ENCODE assay signal across 7 mouse cellular contexts in the genomic region with DNA sequence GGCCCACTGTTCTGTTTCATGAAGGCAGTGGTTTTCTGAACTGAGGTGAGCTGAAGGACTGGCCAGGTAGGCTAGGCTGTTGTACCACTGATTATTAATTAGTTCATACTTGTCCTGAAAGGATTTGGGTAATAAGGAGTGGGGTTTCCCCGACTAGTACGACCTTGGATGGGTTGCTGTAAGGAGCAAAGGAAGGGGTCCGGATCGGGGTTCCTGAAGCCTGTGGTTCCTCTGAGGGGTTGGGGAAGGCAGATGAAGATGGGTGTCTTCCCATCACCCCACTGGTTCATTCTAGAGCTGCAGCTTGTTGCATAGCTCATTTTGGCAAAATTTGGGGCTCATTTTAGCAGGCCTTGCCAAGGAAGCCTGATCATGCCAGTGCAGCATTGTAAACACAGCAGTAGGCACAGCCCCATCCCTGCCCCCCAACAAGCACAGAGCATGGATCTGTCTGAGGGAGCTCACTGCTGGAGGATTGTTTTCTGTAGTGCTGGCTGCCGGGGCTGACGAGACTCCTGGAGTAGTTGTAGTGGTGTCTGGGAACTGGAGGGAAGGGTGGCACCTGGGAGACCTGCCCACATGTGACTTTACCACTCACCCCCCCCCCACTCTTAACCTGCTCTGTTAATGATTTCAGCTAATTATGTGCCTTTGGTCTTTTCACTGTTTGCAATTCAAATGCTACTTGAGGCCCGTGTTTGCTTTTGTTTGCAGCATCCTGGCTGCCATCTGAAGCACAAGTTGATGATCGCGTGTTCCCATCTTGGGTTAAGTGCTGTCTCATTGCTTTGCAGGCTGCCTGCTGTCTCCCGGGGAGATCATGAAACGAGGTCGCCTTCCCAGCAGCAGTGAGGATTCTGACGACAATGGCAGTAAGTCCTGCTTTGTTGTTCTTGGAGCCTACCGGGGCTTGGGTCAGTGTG. TPM values are rescaled to one million over a fixed set of nuclear protein-coding genes. Genes with fewer than 3 reads are reported as not detected.
DNase-seq lines count a peak whose midpoint lies in the region; ATAC-seq and TF ChIP-seq lines count a peak whose summit lies in the region.

No protein-coding gene starts in this region.

- no peak for DNase-seq in embryonic facial prominence, embryonic 10.5 days (ENCODE audit: low spot score)
- peak; percentile 69 for DNase-seq in kidney, adult 9 months
- no peak for DNase-seq in liver, postnatal 0 days
- no peak for DNase-seq in lung, postnatal 4 days
- DNase-seq in c-Kit-positive CD71-positive TER-119-positive erythroid progenitor cells, embryonic 14.5 days (ENCODE audit: low spot score), result no peak
- DNase-seq in spleen, postnatal 10 days (ENCODE audit: low spot score in 2 of 2), result no peak

- H3K27me3 ChIP-seq in E14TG2a.4 (ENCODE audit: insufficient read depth, low read length), result no peaks in the 10 kb centered on the region
- no peaks in the 10 kb centered on the region for H3K27me3 ChIP-seq in embryonic facial prominence, embryonic 10.5 days (replicated peaks; ENCODE audit: low read depth, poor library complexity, severe bottlenecking)
- no peaks in the 10 kb centered on the region for H3K27me3 ChIP-seq in liver, postnatal 0 days (ENCODE audit: insufficient read depth, low read length)

- peaks cover 99% of the 10 kb centered on the region for H3K4me1 ChIP-seq in E14TG2a.4 (replicated peaks; ENCODE audit: low read depth, low read length)
- peaks cover 37% of the 10 kb centered on the region for H3K4me1 ChIP-seq in embryonic facial prominence, embryonic 10.5 days
- H3K4me1 ChIP-seq in liver, postnatal 0 days (ENCODE audit: insufficient read depth), result peaks cover 42% of the 10 kb centered on the region

- no peaks in the 10 kb centered on the region for H3K9me3 ChIP-seq in E14TG2a.4 (ENCODE audit: low read length)
- H3K9me3 ChIP-seq in embryonic facial prominence, embryonic 10.5 days, result no peaks in the 10 kb centered on the region
- H3K9me3 ChIP-seq in liver, postnatal 0 days (ENCODE audit: low read length), result no peaks in the 10 kb centered on the region

- no peak for ATAC-seq in liver, postnatal 0 days

- no peak for TF ChIP-seq CTCF in E14TG2a.4 (conservative IDR thresholded peaks at IDR 0.05; ENCODE audit: low read length)
- no peak for TF ChIP-seq CTCF in liver, postnatal 0 days (IDR thresholded peaks at IDR 0.05; ENCODE audit: low read depth)

- peaks cover 100% of the 10 kb centered on the region for H3K36me3 ChIP-seq in E14TG2a.4 (ENCODE audit: insufficient read depth, low read length)
- peaks cover 23% of the 10 kb centered on the region for H3K36me3 ChIP-seq in embryonic facial prominence, embryonic 10.5 days (replicated peaks)
- no peaks in the 10 kb centered on the region for H3K36me3 ChIP-seq in liver, postnatal 0 days (replicated peaks; ENCODE audit: insufficient read depth, low read length)

- H3K9ac ChIP-seq in liver, postnatal 0 days (replicated peaks), result no peak overlapping the region

- peak overlapping the region; percentile 36; the same call in 1 of the 2 replicates for H3K4me2 ChIP-seq in liver, postnatal 0 days (ENCODE audit: low read depth, low read length)

- H3K4me3 ChIP-seq in E14TG2a.4 (replicated peaks; ENCODE audit: low read length), result peak overlapping the region; percentile 53
- H3K4me3 ChIP-seq in embryonic facial prominence, embryonic 10.5 days, result no peak overlapping the region
- H3K4me3 ChIP-seq in liver, postnatal 0 days (ENCODE audit: low read depth, low read length), result no peak overlapping the region

- whole genome bisulfite sequencing in embryonic facial prominence, embryonic 10.5 days, result 51% methylated on average over 14 of the region's 14 CpGs
- WGBS in liver, postnatal 0 days (ENCODE audit: insufficient replicate concordance), result 56% methylated on average over 14 of the region's 14 CpGs

- TF ChIP-seq EP300 in liver, postnatal 0 days (IDR thresholded peaks at IDR 0.05; ENCODE audit: low read depth), result no peak

- H3K27ac ChIP-seq in embryonic facial prominence, embryonic 10.5 days (replicated peaks), result peak overlapping the region; percentile 35; the same call in 1 of the 2 replicates
- H3K27ac ChIP-seq in liver, postnatal 0 days (ENCODE audit: low read depth), result peak overlapping the region; percentile 5; the same call in 1 of the 2 replicates

RNA-seq across cellular contexts. Expression of a gene that starts 25.1 kb away (rescaled TPM):
- polyA plus RNA-seq in embryonic facial prominence, embryonic 10.5 days (2016; fragmentation: Nextera tagmentation; extraction: Ambion mirVana), result 15.5 and 18.8 TPM in 2 replicates
- polyA plus RNA-seq in liver, postnatal 0 days (2015; fragmentation: Nextera tagmentation; extraction: Ambion mirVana), result 6.8 and 7.2 TPM in 2 replicates
